Mouse (Mus musculus) thymus, adult 2 months (tissue): Measurements from ENCODE around the gene Ppp1r18.

ENCODE experiments used
- CTCF ChIP-seq: fragments of 200-500 bp; IDR thresholded peaks from 2 replicates; pipeline ENCODE4 v1.5.1; 2012; ENCODE audit warnings: mild to moderate bottlenecking, control low read depth, low read length, moderate library complexity, borderline replicate concordance; ENCODE audit not compliant: control insufficient read depth, poor library complexity, insufficient read depth; ENCODE audit errors: extremely low read depth
- POLR2A ChIP-seq: fragments of 200-500 bp; IDR thresholded peaks from 2 replicates; pipeline ENCODE4 v1.6.1; 2012; ENCODE audit warnings: mild to moderate bottlenecking, low read length, control low read depth, moderate library complexity; ENCODE audit not compliant: control insufficient read depth, poor library complexity, insufficient read depth; ENCODE audit errors: extremely low read depth

- TF ChIP-seq POLR2A, result no peak
- no peak for TF ChIP-seq CTCF
These were observed 4.6 kb upstream of the Ppp1r18 start for GRCm38 (mm10) chr17:35860831-35861197.
